Mouse (Mus musculus) heart, adult 2 months (tissue): ENCODE data around the gene Trim17. TPM values are rescaled to one million over a fixed set of nuclear protein-coding genes. Genes with fewer than 3 reads are reported as not detected.
A peak's percentile ranks its signal among the peaks of the same experiment; 100 is the strongest.

Source experiments
- DNase-seq, 2 experiments: peaks; one replicate each; pipeline ENCODE4 v3.0.0; 2021
- H3K27ac ChIP-seq: fragments of 200-600 bp; 2 replicates; pipeline ENCODE4 v1.8.1; 2022
- H3K27me3 ChIP-seq: fragments of 200-500 bp; 2 replicates; pipeline ENCODE4 v1.6.1; 2012; ENCODE audit warnings: mild to moderate bottlenecking, low read length, inconsistent platforms, mixed read lengths; ENCODE audit not compliant: control insufficient read depth, insufficient read depth
- H3K36me3 ChIP-seq: fragments of 200-500 bp; 2 replicates; pipeline ENCODE4 v1.6.1; 2012; ENCODE audit warnings: low read length, inconsistent platforms; ENCODE audit not compliant: control insufficient read depth, insufficient read depth
- H3K4me1 ChIP-seq: fragments of 200-500 bp; 2 replicates; pipeline ENCODE4 v1.6.1; 2011; ENCODE audit warnings: low read length; ENCODE audit not compliant: control insufficient read depth, insufficient read depth
- H3K4me3 ChIP-seq: fragments of 200-600 bp; 2 replicates; pipeline ENCODE4 v1.8.1; 2022
- H3K79me2 ChIP-seq: fragments of 200-500 bp; replicated peaks from 2 replicates; pipeline ENCODE4 v1.6.1; 2012; ENCODE audit warnings: mild to moderate bottlenecking, inconsistent platforms, low read length, moderate library complexity, mixed read lengths; ENCODE audit not compliant: control insufficient read depth, insufficient read depth
- H3K9ac ChIP-seq: fragments of 200-500 bp; 2 replicates; pipeline ENCODE4 v1.6.1; 2012; ENCODE audit warnings: low read depth, mild to moderate bottlenecking, control low read depth, inconsistent platforms, low read length, mixed read lengths
- CTCF ChIP-seq: fragments of 200-600 bp; IDR thresholded peaks from 2 replicates; pipeline ENCODE4 v1.8.1; 2022; ENCODE audit warnings: antibody characterized with exemption, mild to moderate bottlenecking, moderate library complexity
- EP300 ChIP-seq: fragments of 200-500 bp; IDR thresholded peaks from 2 replicates; pipeline ENCODE4 v1.6.1; 2011; ENCODE audit warnings: low read depth, low read length, control low read depth; ENCODE audit not compliant: insufficient read depth
- POLR2A ChIP-seq: fragments of 200-500 bp; IDR thresholded peaks from 2 replicates; pipeline ENCODE4 v1.6.1; 2011; ENCODE audit warnings: mild to moderate bottlenecking, low read depth, low read length, control low read depth; ENCODE audit not compliant: insufficient read depth
- WGBS: fragments of 180-500 bp; shearing (Covaris S2); methylation state at CpG from one replicate; pipeline ENCODE4 v1.1.7; 2018; 5-methylcytosine and 5-hydroxymethylcytosine counted together
- intact Hi-C: fragments of 180-260 bp; cut with DNase I; formaldehyde crosslinking; loops from one replicate; pipeline ENCODE4 v1.15.1; 2025
- polyA plus RNA-seq: library from polyadenylated mRNA; depleted of rRNA; stranded (reverse); fragments of >200 nt; gene quantifications from 2 replicates; pipeline ENCODE4 v1.2.3, GENCODE M21; 2012
- total RNA-seq, 2 experiments: library from RNA; stranded (reverse); gene quantifications; 2 replicates each; pipeline ENCODE4 v1.2.3; 2021

Gene Trim17
- total and polyA plus RNA-seq, 3 experiments: 0.07 to 0.37 TPM; not detected in 1

DNA sequence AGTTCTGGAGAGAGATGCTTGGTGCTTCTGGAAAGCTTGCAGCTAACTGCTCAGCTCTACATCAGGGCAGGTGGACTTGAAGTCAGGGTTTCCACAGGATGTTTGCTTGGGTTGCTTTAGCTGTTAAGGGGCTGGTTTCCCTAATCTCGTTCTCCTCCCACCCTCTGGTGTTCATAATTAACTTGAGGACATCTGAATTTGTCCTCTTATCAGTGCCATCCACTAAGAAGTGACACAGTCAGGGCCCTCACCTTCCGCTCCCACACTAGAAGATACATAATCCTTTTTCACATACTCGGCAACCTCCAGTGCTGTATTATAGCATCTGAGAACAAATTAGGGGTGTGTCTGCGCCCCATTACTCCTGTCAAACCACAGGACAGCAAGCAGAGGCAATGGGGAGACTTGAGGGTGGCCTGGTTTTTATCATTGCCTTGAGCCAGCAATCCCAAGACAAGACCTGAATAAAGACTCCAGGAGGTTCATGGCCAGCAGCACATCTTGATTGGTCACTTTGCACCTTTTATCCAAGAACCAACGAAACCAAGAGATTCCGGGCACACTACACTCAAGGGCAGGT, 38.7 kb downstream of the Trim17 start:
- Histone ChIP-seq H3K4me1 (peaks cover 16% of the 10 kb centered on the region), H3K36me3 (0 out of 2 replicates have a peak, but pooled peaks cover 2% of the 10 kb centered on the region), H3K4me3 (no peak overlapping the region), H3K27ac (no peak overlapping the region), H3K9ac (no peak overlapping the region), H3K79me2 (no peaks in the 10 kb centered on the region), H3K27me3 (no peaks in the 10 kb centered on the region)
- 58% methylated on average over 6 of the region's 6 CpGs for WGBS
- TF ChIP-seq CTCF (no peak), POLR2A (no peak; the same call in 1 of the 2 replicates), EP300 (no peak)
- intact Hi-C loops: no loop called here
- DNase-seq: no peak

- DNase-seq: peak in 1 of 2 experiments; percentile 36
- TF ChIP-seq EP300 (no peak), POLR2A (0 out of 2 replicates have a peak, but pooled peaks have one; percentile 7), CTCF (peak; percentile 26; the same call in 1 of the 2 replicates)
- 14% methylated on average over 35 of the region's 35 CpGs for WGBS
Measured at GRCm38 (mm10) chr11:58994337-58994826, 39.9 kb downstream of the Trim17 start.

GRCm38 (mm10) chr11:58995061-58995806, 40.7 kb downstream of the Trim17 start:
- intact Hi-C loops: no loop called here
- WGBS: 62% methylated on average over 9 of the region's 9 CpGs
- Histone ChIP-seq H3K79me2 (no peaks in the 10 kb centered on the region), H3K4me3 (no peak overlapping the region), H3K4me1 (peaks cover 16% of the 10 kb centered on the region), H3K27ac (no peak overlapping the region; the same call in 1 of the 2 replicates), H3K27me3 (no peaks in the 10 kb centered on the region), H3K9ac (no peak overlapping the region; the same call in 1 of the 2 replicates), H3K36me3 (0 out of 2 replicates have a peak, but pooled peaks cover 2% of the 10 kb centered on the region)
- TF ChIP-seq POLR2A: no peak
- TF ChIP-seq CTCF: no peak
- no peak for TF ChIP-seq EP300
- no peak for DNase-seq

More at GRCm38 (mm10) chr11:58994337-58994826, 39.9 kb downstream of the Trim17 start:
- intact Hi-C loops: no loop called here
- Histone ChIP-seq H3K27ac (no peak overlapping the region), H3K79me2 (no peaks in the 10 kb centered on the region), H3K36me3 (0 out of 2 replicates have a peak, but pooled peaks cover 2% of the 10 kb centered on the region), H3K27me3 (no peaks in the 10 kb centered on the region), H3K9ac (0 out of 2 replicates have a peak overlapping the region, but pooled peaks have one; percentile 4), H3K4me3 (no peak overlapping the region), H3K4me1 (peaks cover 16% of the 10 kb centered on the region)

DNA sequence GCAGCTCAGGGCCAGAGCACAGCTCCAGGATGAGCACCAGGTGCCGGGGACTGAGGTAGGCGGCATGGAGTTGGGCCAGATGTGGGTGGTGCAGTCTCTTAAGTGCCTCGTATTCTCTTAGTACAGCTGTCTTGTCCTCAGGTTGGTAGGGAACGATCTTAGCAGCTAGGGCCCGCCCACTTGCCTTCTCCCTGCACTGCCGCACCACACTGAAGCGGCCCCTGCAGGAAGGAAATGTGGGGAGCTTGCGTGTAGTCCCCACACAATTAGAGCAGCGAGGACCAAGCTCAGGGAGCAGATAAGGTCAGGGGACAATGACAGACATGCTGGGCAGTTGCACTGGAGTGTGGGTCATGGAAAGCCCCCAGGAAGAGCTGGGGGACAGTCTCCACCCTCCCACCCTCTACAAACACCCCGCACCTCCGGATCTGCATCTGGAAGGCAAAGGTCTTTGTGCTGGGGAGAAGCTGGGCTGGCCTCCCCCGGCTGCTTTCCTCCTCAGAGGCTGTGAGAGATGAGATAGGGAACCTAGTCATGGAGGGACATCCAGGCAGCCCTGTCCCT, 41.4 kb downstream of the Trim17 start:
- Histone ChIP-seq H3K36me3 (0 out of 2 replicates have a peak, but pooled peaks cover 2% of the 10 kb centered on the region), H3K4me1 (peaks cover 16% of the 10 kb centered on the region), H3K27ac (no peak overlapping the region; the same call in 1 of the 2 replicates), H3K27me3 (no peaks in the 10 kb centered on the region), H3K4me3 (no peak overlapping the region), H3K79me2 (no peaks in the 10 kb centered on the region), H3K9ac (no peak overlapping the region; the same call in 1 of the 2 replicates)
- 19% methylated on average over 12 of the region's 12 CpGs for WGBS
- DNase-seq: no peak
- TF ChIP-seq CTCF: peak; percentile 51
- no peak for TF ChIP-seq POLR2A
- no peak for TF ChIP-seq EP300
- intact Hi-C loops: loop anchor here (2.0 kb wide), 1 partner anchor 17 kb away; the partner anchor contains the start of gene Trim11

- no peak overlapping the region for H3K9ac ChIP-seq
- DNase-seq: peak in 1 of 2 experiments; percentile 19
- intact Hi-C loops: loop anchor here (2.0 kb wide), 1 partner anchor 19 kb away; the partner anchor contains the start of gene Trim11
- no peaks in the 10 kb centered on the region for H3K27me3 ChIP-seq
- 0 out of 2 replicates have a peak, but pooled peaks have one; percentile 27 for TF ChIP-seq EP300
- TF ChIP-seq POLR2A: no peak
- TF ChIP-seq CTCF: no peak
- 29% methylated on average over 5 of the region's 5 CpGs for WGBS
- no peak overlapping the region for H3K4me3 ChIP-seq
- H3K79me2 ChIP-seq: no peaks in the 10 kb centered on the region
- H3K27ac ChIP-seq: peak overlapping the region; percentile 89
- peaks cover 12% of the 10 kb centered on the region for H3K4me1 ChIP-seq
- H3K36me3 ChIP-seq: 0 out of 2 replicates have a peak, but pooled peaks cover 2% of the 10 kb centered on the region
Measured at GRCm38 (mm10) chr11:58997541-58997940, 43.1 kb downstream of the Trim17 start.

DNA sequence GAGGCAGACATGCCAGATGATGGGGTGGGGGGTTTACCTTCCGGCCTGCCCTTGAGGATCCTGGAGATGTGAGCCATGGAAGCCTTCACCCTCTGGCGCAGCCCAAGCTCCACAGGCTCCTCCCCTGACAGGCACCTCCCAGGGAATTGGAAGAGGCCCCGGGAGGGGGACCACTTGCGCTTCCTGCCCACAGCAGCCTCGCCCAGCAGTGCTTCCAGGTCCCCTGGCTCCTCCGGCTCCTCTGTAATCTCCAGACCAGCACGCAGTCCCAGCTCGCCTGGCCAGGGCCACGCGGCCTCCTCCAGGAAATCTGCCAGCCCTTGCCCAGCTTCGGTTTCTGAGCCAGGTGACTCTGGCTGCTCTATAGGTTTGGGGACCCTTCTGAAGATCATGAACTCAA, 44.7 kb downstream of the Trim17 start:
- peak overlapping the region; percentile 46 for H3K4me3 ChIP-seq
- 0 out of 2 replicates have a peak, but pooled peaks cover 2% of the 10 kb centered on the region for H3K36me3 ChIP-seq
- 7% methylated on average over 11 of the region's 11 CpGs for WGBS
- H3K4me1 ChIP-seq: peaks cover 12% of the 10 kb centered on the region
- no peaks in the 10 kb centered on the region for H3K79me2 ChIP-seq
- peak overlapping the region; percentile 89 for H3K27ac ChIP-seq
- peak; percentile 77 to 87 for DNase-seq
- peak overlapping the region; percentile 63 for H3K9ac ChIP-seq
- TF ChIP-seq POLR2A (peak; percentile 81), CTCF (0 out of 2 replicates have a peak, but pooled peaks have one; percentile 2), EP300 (peak; percentile 71)
- no peaks in the 10 kb centered on the region for H3K27me3 ChIP-seq
- intact Hi-C loops: no loop called here
